Mouse (Mus musculus): Measurements from ENCODE around the gene Krba1.

Gene Krba1

DNA sequence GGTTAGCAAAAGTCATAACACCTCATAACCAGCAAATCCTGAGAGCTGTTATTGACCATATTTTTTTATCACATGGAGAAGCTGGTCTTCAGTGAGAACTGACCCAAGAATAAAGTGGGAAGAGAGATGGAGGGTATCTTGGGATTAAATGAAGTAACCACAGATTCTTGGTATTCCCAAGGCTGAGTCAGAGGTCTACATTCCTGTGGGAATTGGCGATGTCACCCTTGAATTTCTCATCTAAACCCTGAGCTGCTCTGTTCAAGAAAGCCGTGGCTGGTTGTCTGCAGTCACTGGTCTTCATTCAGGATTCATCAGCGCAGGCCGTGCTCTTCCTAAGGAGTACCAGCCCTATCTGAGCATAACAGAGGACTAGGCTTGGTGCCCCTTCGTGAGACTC is 31.6 kb downstream of the Krba1 start:
- no peak for DNase-seq

DNA sequence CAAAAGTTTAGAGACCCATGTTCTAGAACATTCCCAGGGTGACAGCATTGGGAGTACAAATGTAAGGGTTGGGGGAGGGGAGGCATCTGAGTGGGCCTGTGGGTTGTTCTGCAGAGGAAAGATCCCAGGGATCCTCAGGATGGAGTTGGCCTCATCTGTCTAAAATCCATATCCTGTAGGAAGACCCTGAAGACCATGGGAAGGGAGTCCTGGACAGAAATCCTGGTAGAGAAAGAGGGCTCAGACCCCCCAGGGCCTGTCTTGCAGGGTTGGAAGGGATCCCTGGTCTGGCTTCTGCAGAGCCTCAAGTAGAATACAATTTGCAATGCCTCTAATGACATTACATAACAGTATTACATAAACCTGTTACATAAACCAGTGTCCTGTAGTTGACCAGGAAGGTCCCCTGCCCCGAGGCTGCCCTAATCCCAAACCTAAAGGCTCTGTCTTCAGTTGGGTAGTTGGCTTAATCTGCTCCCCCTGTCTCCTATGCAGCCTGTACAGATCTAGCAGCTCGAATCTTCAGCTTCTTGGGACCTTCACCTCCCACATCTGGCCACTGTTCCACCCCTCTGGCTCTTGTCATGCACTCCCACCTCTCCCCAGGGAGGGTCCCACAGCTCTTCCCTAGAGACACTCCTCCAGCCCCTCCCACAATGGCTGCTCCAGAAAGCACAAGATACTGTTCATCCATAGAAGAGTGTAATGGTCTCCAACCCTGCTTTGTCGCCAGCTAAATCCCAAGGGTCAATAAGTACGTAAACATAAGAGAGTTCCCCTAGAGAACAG is 33.6 kb downstream of the Krba1 start:
- no peak for DNase-seq

DNA sequence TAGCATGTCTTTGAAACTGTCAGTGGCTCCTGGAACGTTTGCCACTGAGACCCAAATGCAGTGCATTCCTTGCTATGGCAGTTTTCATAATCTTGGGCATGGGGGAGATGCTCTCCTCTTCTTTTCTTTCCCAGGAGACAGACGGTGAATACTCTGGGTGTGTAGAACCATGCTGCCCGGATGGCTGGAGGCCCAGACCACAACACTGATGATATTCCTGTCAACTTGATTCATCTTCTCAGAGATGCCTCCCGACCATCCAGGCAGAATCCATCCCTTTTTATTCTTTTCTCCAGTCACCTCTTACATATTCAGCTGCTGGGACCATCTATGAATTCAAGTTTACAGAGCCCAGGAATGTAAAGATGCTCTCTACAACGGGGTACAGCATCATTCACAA is 35.4 kb downstream of the Krba1 start:
- DNase-seq = no peak

DNA sequence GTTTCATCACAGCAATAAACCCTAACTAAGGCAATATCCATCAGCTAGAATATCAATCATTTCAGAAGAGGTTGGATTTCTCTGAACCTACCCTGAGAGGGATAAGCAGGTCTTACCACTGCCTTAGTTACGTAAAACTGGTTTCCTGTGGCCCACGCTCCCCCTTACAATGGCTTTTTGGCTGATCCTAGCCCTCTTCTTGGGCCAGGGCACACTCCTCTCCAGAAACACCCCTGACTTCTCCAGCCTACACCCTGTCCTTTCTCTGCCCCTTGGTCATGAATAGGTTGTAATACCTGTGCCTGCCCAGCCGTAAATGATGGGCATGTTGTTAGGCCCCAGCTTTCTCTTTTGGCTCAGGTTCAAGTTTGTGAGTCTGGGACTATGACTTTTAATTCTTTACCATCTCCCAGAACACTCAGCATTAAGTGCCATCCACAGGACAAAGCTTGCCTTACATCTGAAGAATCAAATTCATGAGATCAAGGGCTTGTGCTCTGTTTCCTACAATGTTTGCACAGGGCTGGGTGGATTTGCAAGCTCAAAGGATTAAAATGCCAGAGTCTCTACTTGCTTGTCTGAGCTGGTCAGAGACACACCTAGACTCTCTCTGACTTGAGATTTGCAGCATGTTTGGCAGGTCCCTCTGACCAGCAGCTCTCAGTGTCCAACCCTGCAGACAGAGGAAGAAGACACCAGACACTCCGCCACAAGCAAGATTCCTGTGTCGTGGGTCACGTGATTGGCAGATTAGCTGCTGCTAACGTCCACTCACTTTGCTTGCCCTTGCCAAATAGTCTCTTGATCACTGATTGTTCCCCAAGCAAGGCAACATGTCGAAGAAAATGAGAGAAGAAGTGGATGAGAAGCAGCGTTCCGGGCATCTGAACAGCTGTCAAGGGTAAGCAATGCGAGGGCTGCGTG is 37.8 kb downstream of the Krba1 start:
- peak; percentile 56 for DNase-seq

DNA sequence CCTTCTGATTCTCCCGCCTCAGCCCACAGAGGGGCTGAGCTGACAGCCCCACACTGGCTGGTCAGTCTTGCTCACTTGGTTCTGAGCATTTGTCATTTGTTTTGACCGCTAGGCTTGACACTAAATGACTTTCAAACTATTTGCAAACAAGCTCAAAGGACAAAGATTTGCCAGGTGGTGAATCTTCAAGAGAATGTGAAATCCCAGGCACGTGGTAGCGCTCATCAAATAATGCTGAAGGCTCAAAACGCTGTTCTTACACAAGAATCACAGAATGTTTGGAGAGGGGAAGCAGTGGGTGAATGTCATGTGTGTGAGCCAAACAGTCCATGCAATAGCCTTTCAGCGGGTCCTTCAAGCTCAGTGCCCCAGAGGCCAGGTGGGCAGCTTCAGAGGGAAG is 39.3 kb downstream of the Krba1 start:
- no peak for DNase-seq

DNA sequence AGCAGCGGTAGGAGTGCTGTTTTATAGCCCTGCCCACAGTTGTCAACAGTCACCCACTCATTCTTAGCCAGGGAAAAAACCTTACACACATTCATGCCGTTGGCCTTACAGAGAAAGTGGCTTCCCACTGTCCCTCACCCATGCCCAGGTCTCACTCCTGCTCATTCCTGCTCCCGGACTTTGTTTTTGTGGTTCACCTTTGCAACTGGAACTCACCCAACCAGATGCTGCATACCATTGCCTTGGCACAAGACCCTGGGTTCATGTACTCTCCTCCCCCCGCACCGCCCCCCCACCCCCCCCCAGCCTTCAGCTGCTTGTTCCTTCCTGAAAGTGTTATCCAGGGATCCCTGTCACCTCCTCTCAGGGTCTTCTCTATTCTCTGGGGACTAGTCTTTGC is 39.7 kb downstream of the Krba1 start:
- no peak for DNase-seq

DNA sequence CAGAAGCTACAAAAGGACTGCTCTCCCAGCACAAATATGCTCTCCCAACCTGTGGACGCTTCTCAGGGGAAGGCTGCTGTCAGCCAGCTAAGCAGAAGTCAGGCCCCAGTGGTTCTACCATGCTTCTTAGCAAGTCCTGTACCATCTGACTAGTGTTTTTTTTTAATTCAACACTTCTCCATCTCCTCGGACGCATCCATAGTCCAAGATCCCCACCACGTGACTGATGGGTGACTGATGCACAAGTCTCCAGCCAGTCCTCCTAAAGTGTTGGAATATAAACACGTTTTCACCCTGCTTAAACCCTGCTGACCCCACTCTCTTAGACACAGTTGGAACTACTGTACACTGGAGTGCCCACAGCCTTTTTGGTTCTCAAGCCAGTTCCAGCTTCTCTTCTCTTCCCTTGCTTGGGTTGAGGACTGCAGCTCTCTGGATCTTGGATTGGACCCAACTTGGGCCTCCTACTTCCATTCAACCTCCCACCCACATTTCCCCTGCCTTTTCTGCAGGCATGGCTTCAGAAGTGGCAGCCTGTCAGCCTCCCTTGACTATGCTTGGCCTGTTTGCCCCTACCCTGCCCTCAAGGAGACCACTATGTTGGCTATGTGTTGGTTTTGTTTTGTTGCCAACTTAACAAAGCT is 40.4 kb downstream of the Krba1 start:
- no peak for DNase-seq

DNA sequence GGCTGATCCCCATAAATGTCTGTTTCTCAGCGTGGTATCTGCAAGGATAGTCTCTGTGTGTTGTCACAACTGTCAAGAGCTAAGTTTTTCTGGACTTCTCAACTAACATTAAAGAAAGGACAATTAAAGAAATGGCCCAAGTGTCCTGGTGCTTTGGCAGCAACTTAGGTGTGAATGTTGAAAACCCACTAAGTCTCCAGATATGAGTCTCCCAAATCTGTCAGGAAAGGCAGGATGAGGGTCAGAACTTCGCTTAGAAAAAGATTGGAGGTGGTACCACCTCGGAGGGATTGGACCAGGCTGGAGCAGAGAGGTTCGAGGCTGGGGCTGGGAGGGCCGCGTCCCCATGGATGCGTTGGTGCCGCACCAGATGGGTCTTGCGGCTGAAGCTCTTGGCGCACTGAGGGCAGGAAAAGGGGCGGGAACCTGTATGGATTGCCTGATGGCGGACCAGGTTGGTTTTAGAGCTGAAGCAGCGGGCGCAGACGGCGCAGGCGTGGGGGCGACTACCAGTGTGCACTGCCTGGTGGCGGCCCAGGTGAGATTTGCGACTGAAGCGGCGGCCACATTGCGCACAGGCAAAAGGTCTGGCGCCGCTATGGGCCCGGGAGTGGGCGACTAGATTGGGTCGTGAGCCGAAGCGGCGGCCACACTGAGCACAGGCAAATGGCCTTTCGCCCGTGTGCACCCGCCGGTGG is 42.4 kb downstream of the Krba1 start:
- no peak for DNase-seq

DNA sequence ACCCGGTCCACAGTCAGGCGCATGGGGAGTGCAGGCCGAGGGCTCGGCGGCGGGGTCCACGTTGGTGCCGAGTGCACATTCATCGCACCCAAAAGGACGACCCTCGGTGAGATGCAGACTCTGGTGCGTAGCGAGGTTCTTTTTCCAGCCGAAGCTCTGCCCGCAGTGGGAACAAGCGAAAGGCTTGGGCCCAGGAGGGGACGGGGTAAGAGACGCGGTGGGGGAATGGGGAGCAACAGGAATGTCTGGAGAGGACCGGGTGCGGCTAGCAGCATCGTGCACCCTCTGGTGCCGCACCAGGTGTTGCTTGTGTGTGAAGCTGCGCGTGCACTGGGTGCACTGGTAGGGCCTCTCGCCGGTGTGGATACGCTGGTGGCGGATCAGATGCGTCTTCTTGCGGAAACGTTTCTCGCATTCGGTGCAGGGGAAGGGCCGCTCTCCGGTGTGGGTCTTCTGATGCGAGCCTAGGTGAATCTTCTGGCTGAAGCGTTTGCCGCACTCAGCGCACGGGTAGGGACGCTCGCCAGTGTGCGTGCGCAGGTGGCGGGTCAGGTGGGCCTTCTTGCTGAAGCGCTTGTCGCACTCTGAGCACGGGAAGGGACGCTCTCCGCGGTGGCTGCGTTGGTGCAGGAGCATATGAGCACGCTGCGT is 43.2 kb downstream of the Krba1 start:
- no peak for DNase-seq

DNA sequence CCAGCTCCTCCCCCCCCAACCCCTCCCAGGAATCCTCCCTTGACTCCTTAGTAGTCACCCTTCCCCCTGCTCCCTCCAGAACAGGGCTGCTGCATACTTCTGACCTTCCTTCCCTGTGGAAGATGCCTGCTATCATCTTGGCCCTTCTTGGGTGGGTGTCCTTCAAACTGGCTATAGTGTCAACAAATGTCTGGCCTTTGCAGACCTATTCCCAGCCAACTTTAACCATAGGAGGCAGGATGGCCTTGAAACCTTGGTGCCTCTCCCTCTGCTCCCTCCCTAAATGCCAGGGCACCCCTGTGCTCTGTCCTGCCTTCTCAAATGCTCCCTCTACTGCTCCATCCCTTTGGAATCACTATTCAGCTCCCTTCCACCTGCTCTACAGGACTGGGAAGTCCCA is 44.3 kb downstream of the Krba1 start:
- DNase-seq = no peak

DNA sequence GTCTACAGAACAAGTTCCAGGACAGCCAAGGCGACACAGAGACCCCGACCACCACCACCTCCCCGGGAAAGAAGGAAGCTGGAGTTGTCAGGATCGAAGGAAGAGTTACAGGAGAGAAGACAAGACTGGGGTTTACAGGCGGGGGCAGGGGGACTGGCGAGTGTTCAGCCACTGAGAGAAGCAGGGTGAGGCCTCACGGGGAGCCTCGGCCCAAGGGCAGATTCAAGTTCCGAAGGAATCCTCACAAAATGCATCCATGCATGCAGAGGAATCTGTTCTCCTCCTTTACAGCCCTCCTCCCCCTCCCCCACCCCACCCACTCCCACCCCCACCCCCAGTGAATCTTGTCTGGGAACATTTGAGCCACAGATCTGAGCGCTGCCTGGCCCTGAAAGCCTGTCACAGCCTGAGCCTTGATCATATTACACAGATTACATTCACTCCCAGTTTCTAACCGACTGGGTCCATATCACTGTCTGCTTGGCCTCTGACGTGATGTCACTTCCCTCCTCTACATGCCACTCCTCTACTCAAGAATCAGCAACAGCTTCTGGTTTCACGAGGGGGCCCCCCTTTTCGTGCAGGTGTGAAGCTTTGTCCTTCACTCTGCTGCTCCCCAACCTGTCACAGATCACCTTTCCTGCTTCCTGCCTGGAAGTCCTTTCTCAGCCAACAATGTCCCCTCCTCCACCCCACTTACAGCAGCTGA is 45.1 kb downstream of the Krba1 start:
- no peak for DNase-seq

DNA sequence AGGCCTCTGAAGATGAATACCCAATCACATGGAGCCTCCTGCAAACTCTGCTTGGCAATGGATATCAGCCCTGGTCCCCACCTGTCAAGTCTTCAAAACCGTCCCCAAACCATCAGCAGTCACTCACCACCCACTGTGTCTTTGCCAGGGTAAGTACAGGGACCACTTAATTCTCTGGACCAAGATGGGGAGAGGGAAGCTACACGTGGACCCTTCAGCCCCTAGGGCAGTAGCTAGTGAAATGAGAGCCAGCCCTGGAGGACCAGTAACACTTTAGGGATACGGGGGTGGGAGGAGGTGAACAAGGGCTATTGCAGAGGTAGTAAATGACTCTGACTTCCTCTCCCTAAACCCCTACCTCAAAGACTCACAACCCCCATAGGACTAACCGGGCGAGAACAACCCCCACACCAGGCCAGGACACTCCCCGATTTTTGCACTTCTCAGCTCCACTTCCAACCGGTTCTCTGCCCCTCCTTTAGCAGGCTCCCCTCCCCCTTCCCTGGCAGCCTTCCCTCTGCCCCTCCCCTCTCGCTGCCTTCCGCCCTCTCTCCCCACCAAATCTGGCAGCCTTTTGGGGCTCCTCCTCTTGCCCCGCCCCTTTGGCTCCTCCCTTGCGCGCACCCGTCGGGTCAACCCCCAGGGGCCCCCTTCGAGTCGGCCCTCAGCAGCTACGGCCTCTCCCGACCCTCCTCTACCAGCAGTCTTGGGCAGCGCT is 48.4 kb downstream of the Krba1 start:
- peak; percentile 93 for DNase-seq

DNA sequence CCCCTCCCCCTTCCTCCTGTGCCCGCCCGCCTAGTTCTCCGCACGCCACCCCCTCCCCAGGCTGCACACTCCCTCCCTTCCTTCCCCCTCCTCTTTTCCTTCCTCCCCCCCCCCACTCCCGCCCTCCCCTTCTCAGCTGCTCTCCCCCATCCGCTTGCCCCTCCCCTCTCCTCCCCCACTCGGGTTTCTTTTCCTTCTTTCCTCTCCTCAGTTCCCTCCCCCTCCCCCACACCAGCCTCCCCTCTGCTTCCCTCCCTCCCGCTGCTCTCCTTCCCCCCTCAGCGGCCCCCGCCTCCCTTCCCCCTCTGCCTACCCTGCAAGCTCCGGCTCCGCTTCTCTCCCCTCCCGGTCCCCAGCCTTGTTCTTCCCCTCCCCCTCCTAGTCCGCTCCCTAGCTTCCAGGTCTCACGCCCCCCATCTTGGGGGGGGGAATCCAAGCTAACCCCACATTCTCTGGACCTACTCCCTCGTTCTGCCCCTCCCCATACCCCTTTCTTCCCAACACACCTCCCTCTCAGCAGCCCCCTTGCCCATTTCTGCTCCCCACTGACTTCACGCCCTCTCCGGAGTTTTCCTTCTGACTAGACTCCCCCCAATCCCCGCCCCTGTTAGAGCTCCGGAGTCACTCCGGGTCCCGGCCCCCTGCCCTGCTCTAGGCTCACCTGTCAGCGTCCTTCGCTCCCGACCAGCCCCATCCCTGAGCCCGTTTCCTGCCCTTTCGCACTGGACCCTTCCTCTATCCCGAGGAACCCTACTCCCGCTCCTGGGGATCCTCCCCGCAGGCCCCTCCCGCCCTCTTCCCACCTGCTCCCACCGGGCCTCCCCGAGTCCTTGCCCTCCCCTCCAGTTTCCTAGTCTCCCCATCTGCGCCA is 49.2 kb downstream of the Krba1 start:
- no peak for DNase-seq

DNA sequence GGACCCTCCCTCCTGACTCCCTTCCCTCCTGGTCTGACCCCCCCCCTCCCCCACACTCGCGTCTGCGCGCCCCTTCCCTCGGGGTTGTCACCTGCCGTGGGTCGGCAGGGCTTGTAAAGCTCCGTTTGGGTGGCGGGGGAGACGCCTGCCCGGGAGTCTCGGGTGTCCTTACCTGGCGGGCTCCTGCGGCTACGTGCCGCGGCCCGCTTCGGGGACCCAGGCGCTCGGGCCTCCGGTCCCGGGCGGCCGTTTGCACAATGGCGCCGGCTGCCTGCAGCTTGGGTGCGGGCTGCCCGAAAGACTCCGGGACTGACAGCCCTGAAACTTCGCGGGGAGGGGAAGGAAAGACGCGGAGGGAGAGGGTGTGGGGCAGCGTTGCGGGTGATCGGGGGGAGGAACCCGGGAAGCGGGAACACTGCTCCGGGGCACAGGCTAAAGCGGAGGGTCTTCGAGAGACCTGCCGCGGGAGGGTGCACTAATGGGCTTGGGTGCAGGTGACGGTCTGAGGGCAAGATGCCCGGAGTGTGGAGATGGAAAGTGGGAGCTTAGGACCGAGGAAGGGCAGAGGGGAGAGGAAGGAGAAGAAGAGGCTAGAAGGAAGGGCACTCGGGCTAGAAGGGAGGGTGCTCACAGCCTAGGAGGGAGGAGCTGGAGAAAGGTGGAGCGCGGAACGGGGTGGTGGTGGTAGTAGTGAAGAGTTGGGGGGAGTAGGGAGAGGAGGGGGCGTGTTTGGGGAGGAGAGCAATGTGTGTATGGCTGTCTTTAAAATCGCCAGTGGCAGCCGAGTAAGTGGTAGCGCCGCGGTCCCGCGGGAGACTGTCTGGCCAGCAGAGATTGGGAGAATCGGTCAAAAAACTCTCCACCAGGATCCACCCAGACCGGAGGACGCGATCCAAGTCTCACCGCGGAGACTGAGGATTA is 50.1 kb downstream of the Krba1 start, which contains the start of gene Zfp467:
TSS of gene Zfp467 (minus strand) at position 645 of the 921 bp plus-strand sequence.
- DNase-seq = peak; percentile 44

DNA sequence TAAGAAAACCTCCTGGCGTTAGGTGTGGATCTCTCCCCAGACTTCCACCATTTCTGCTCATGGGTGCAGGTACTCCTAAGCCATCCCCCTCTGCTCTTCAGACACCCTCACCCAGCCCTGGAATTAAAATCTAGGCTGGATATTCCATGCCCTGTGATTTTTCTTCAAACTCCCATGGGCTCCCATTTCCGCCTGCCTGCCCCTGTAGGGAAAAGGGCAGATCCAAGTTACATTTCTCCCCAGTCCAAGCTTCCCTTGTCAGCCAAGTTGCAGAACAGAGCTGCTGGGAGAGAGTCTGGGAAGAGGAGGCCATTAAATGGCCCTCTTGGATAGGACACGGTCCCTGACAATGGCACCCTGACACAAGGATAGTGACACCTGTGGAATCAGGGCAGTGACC is 50.9 kb downstream of the Krba1 start:
- DNase-seq = no peak

DNA sequence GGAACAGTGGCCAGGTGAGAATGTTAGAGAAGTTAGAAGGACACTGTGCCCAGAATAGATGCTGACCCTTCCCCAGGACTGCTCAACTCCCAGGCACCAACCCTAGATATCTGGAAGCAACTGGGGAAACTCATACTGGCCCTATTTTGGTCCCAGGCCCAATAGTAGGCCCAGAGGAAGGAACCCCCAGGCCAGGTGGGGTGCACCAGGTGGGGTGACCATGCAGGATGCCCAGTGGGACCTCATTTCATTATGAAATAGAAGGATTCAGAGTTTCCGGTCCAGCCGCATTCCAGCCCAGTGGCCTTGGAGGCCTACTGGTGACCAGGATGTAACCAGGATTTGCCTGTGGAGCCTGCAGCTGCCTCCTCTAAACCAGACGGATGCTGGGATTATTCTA is 51.5 kb downstream of the Krba1 start:
- no peak for DNase-seq

DNA sequence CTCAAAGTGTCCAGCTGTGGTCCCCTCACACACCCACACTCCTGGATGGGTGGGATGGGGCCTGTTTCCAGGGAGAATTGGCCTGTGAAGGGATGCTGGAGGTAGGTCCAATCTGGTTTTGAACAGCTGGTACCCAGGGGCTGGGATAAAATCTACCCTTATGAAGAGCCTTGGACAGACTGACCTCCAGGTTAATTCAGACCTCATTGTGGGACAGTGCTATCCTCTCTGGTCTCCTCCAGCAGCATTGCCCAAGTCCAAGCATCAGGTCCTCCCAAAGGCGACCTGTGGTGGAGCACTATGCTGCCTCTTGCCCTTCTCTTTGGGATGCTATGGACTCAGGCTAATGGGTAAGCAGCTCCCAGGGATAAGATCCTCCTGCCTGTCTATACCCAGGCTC is 52.5 kb downstream of the Krba1 start, which contains the start of gene Sspo:
TSS of gene Sspo (plus strand) at position 301 of the 400 bp plus-strand sequence.
- DNase-seq = no peak

DNA sequence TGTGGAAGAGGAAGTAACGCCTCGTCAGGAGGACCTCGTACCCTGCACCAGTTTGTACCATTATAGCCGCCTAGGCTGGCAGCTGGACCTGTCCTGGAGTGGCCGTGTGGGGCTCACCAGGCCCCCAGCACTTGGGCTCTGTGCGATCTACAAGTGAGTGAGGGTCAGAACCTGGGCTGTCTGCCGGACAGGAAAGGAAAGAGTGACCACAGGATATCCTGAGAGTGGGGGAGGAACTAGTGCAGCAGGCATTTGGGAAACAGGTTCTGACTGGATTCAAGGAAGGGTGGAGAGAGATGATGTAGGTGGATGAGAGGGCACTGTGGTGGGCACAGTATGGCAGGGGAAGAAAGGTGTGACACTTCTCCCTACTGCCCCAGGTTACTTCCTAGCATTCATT is 53.1 kb downstream of the Krba1 start:
- DNase-seq = no peak

DNA sequence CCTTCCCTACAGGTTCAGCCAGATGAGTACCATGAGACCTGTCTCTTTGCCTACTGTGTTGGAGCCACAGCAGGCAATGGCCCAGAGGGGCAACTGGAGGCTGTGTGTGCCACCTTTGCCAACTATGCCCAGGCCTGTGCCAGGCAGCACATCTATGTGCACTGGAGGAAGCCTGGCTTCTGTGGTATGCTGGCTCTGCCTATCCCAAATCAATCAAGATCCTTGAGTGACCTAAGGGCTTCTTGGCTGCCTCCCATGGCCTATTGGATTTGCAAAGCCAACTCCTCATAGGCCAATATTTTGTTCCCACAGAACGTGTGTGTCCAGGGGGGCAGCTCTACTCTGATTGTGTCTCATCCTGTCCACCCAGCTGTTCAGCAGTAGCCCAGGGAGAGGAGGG is 56.8 kb downstream of the Krba1 start:
- no peak for DNase-seq
